Mouse (Mus musculus): Measurements from ENCODE around the gene Hhatl.

DNA sequence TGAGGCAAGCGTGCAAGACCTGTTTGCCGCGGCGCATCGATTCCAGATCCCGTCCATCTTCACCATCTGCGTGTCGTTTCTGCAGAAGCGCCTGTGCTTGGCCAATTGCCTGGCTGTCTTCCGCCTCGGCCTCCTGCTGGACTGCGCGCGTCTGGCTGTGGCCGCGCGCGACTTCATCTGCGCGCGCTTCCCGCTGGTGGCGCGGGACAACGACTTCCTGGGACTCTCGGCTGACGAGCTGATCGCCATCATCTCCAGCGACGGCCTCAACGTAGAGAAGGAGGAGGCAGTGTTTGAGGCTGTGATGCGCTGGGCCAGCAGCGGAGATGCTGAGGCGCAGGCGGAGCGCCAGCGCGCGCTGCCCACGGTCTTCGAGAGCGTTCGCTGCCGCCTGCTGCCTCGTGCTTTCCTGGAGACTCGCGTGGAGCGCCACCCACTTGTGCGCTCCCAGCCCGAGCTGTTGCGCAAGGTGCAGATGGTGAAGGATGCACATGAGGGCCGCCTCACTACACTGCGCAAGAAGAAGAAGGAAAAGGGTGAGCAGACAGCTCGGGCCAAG is 14.2 kb downstream of the Hhatl start:
- TF ChIP-seq CTCF (IDR thresholded peaks at IDR 0.05): peak; percentile 29
- TF ChIP-seq POLR2A (IDR thresholded peaks at IDR 0.05; ENCODE audit: insufficient read depth, low read depth, low read length): no peak
